Mouse (Mus musculus): ENCODE measurements around the gene Tcf23.
"Not testable (repeated sequence)": the region's sequence is repeated elsewhere in the genome, so short reads cannot be mapped to it uniquely, and the experiment has no call there.

Tcf23 gene

DNA sequence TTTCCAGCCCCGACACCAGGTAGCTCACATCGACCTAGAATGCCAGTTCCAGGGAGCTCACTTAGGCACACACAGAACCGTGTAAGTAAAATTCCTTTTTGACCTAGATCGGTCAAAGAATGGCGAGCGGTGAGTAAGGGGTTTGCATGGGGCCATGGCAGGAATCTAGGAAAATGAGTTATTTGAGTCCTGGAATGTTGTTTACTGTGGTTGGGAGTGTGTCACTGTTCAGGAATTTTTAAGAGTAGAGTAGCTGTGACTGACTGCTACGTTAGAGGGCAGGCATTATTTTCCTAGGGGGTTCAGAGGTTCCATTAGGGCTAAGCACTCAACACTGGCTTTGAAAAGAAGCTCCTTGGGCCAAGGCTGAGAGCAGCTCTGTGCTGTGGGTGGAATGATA, 31.7 kb downstream of the Tcf23 start:
- no peak for DNase-seq

DNA sequence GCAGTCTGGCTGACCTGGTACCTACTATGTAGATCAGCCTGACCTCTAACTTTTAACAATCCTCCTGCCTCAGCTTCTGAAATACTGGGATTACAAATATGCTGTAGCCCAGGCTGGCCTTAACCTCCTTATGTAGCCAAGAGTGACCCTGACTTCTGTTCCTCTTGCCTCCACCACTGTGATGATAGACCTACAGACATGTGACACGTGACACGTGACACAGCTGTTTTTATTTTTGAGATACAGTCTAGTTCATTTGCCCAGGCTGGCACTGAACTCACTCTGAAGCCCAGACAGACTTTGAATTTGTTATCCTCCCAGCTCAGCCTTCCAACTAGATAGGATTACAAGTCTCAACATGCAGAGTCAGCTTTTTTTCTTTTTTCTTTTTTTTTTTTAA, 32.5 kb downstream of the Tcf23 start:
- no peak for DNase-seq

DNA sequence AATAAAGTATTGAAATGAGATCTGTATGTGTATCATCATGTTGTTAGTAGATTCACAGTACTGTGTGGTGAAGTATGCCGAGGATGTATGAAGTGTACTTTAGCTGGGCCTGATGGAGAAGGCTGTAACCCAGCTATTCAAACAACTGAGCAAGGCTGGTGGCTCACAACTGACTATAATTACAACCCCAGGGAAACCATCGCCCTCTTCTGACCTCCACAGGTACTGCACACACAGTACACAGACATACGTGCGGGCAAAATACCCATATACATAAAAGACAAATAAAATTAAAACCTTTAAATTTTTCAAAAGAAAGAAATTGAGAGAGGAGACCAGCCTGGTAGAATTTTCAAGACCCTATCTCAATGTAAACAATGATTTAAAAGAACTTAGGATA, 33.1 kb downstream of the Tcf23 start:
- DNase-seq, result no peak

DNA sequence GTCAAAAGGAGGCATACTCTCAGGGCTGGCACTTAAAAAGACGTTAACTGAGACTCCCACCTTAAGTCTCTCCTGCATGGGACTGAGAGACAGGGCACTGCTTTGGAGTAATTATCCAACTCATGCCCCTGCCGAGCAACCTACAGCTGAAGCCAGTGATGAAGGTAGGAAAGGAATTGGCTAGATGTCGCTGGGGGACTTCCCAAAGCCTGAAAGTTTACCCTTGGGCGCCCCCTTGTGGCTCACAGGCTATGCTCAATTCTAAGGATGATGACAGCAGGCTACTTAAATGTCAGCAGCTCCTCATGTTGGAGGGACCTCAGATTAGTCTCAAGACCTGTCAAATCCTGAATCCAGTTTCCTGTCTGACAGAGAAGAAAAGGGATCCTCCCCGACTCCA, 35.7 kb downstream of the Tcf23 start:
- DNase-seq, result peak; percentile 90

DNA sequence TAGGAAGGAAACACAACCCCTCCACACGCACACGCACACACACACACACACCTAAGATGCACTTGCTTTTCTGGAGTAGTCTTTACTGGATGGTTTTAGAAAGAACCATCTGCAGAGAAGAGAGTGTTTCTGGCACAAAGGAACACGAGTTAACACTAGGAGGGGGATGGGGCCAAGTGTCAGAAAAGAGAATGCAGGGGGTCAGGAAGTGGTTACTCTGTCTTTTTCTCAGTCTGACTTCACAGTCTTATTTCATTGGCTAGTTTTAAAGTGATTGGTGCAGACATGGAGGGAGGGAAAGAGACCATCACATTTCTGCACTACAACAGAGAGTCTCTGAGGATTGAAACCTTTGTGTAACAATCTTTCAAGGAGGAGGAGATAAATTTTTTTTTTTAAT, 44.3 kb downstream of the Tcf23 start:
- no peak for DNase-seq

DNA sequence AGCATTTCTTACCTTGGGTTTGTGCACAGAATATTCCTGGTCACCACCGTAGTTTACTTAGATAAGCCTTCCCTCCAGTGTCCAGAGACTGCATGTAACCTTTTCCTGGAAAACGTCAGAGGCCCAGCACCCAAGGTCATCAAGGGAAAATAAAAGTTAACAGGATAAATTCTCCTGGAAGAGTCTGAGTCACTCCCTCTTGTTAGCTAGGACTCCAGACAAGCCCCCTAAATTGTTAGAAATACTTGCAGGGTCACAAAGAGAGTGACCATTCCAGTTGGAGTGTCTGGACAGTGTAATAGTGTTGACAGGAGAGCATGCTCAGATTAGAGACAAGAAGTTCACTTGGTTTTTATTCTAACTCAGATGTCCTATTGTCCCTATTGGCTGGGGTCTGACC, 47.5 kb downstream of the Tcf23 start:
- no peak for DNase-seq

DNA sequence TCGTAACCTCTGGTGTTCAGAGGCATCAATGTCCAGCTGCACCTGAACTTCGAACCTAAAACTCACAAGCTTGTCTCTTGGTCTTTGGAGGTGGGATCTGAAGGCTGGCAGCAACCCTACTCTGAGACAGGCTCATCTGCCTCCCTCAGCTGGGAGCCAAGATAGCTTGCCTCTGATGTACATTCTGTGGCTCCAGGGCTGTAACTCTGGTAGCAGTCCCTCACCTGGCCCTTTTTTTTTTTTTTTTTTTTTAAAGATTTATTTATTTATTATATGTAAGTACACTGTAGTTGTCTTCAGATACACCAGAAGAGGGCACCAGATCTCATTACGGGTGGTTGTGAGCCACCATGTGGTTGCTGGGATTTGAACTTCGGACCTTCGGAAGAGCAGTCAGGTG, 53.3 kb downstream of the Tcf23 start:
- not testable (repeated sequence) for DNase-seq

DNA sequence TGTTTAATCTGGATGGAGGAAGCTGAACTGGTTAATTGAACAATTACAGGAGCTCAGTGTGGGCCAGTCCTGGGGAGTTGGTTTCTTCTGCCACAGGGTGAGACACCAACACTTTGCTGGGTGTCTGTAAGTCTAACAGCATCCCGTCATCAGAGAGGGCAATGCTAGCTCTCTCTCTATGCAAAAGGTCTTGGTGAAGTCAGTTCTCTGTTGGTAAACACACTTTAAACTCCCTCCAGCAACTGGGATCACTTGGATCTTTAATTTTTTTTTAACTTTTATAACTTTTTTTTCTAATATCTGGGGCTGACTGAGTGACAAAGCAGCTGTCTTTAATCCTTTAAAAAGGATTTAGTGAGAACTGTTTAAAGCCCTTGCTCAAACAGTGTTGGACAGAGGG, 54.2 kb downstream of the Tcf23 start:
- no peak for DNase-seq

DNA sequence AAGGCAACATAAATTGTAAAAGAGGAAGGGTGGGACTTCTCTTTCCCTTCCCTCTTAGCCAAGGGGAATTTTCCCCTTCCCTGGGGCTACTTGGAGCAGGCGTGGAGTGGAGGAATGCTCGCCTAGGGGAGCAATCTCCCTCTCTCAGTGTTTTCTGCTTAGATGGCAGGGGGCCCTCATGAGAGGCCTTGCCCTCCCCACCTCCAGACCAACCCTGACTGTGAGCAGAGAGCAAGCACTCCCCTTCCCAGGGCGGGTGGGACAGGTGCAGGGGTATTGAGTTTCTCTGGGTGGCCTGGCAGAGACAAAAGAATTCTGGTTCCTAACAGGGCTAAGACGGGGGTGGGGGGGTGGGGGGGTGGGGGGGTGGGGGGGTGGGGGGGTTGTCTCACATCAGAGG, 54.8 kb downstream of the Tcf23 start:
- DNase-seq, result no peak

DNA sequence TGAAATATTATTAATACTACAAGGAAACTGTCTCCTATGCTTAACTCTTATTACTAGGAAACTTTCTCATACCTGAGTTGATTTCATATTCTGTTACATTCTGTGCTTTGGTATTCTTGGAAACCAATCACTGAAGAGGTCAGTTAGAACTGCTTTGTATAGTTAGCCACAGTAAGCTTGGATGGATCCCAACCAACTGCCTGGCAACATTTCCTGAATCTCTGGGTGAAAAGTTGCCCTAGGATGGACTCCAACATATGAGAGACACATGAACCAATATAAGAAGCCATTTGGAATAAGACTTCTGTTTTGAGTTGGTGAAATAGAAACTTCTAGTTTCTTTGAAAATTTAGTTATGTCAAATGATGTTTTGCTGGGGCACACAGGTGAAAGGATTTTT, 56.2 kb downstream of the Tcf23 start:
- DNase-seq, result no peak
